Mouse (Mus musculus) E14TG2a.4 (cell line): ENCODE data around the gene Cstf3.

Experiments used
- CTCF ChIP-seq: conservative IDR thresholded peaks from 2 replicates; pipeline ENCODE4 v1.5.1; 2014; ENCODE audit warnings: low read length
- NANOG ChIP-seq: IDR thresholded peaks from 2 replicates; pipeline ENCODE4 v1.6.1; 2014; ENCODE audit warnings: borderline replicate concordance, low read length, mixed read lengths
- POU5F1 ChIP-seq: IDR thresholded peaks from 2 replicates; pipeline ENCODE4 v1.6.1; 2014; ENCODE audit warnings: low read length, borderline replicate concordance

- no peak for TF ChIP-seq CTCF
- no peak for TF ChIP-seq POU5F1
- TF ChIP-seq NANOG, result peak; percentile 46; the same call in 1 of the 2 replicates
Observed at GRCm38 (mm10) chr2:104604718-104605117, 14.4 kb downstream of the Cstf3 start.
